Mouse (Mus musculus): ENCODE data around the gene St6galnac6. TPM values are rescaled to one million over a fixed set of nuclear protein-coding genes. Genes with fewer than 3 reads are reported as not detected.
A peak's percentile ranks its signal among the peaks of the same experiment; 100 is the strongest.

St6galnac6 gene
- polyA plus RNA-seq, 1 experiment from 2014 or later: 7.0 TPM

- no peak overlapping the region for H3K27ac ChIP-seq (ENCODE audit: low read depth, low read length)
- peak overlapping the region; percentile 26 for H3K4me3 ChIP-seq (ENCODE audit: low read length)
- 35% methylated on average over 19 of the region's 19 CpGs for WGBS
- no peak overlapping the region for H3K9ac ChIP-seq (ENCODE audit: low read depth, low read length)
- no peaks in the 10 kb centered on the region for H3K36me3 ChIP-seq (ENCODE audit: control insufficient read depth, insufficient read depth, low read length)
- no peak; the same call in 1 of the 2 replicates for ATAC-seq (ENCODE audit: low FRiP score, low TSS enrichment)
- H3K4me1 ChIP-seq (ENCODE audit: control insufficient read depth, insufficient read depth, low read length): no peaks in the 10 kb centered on the region
- H3K9me3 ChIP-seq (ENCODE audit: control insufficient read depth, low read length): no peaks in the 10 kb centered on the region
- peaks cover 7% of the 10 kb centered on the region; the same call in 1 of the 2 replicates for H3K27me3 ChIP-seq (ENCODE audit: control insufficient read depth, insufficient read depth, low read length)
- H3K4me2 ChIP-seq (replicated peaks; ENCODE audit: low read depth, low read length): no peak overlapping the region; the same call in none of the 2 replicates
Measured at GRCm38 (mm10) chr2:32581450-32582095, 17.9 kb upstream of the St6galnac6 start.

- Histone ChIP-seq H3K4me3 (ENCODE audit: low read length) (peak overlapping the region; percentile 20), H3K27ac (ENCODE audit: low read depth, low read length) (no peak overlapping the region), H3K27me3 (ENCODE audit: control insufficient read depth, insufficient read depth, low read length) (peaks cover 5% of the 10 kb centered on the region; the same call in 1 of the 2 replicates), H3K36me3 (ENCODE audit: control insufficient read depth, insufficient read depth, low read length) (no peaks in the 10 kb centered on the region), H3K4me1 (ENCODE audit: control insufficient read depth, insufficient read depth, low read length) (peaks cover 8% of the 10 kb centered on the region; the same call in 1 of the 2 replicates), H3K9me3 (ENCODE audit: control insufficient read depth, low read length) (no peaks in the 10 kb centered on the region), H3K4me2 (replicated peaks; ENCODE audit: low read depth, low read length) (peak overlapping the region; percentile 34), H3K9ac (ENCODE audit: low read depth, low read length) (0 out of 2 replicates have a peak overlapping the region, but pooled peaks have one; percentile 18)
- ATAC-seq (ENCODE audit: low FRiP score, low TSS enrichment): peak; percentile 61
- 13% methylated on average over 37 of the region's 37 CpGs for WGBS
Measured at GRCm38 (mm10) chr2:32582830-32583799, 16.4 kb upstream of the St6galnac6 start.

- WGBS: 82% methylated on average over 7 of the region's 7 CpGs
- no peak overlapping the region for H3K4me2 ChIP-seq (replicated peaks; ENCODE audit: low read depth, low read length)
- H3K27ac ChIP-seq (ENCODE audit: low read depth, low read length): no peak overlapping the region
- ATAC-seq (ENCODE audit: low FRiP score, low TSS enrichment): no peak
- H3K4me3 ChIP-seq (ENCODE audit: low read length): no peak overlapping the region
- peaks cover 12% of the 10 kb centered on the region; the same call in 1 of the 2 replicates for H3K4me1 ChIP-seq (ENCODE audit: control insufficient read depth, insufficient read depth, low read length)
- 0 out of 2 replicates have a peak, but pooled peaks cover 3% of the 10 kb centered on the region for H3K27me3 ChIP-seq (ENCODE audit: control insufficient read depth, insufficient read depth, low read length)
- no peak overlapping the region for H3K9ac ChIP-seq (ENCODE audit: low read depth, low read length)
- H3K9me3 ChIP-seq (ENCODE audit: control insufficient read depth, low read length): no peaks in the 10 kb centered on the region
- no peaks in the 10 kb centered on the region for H3K36me3 ChIP-seq (ENCODE audit: control insufficient read depth, insufficient read depth, low read length)
Measured at GRCm38 (mm10) chr2:32585149-32585714, 14.3 kb upstream of the St6galnac6 start.

GRCm38 (mm10) chr2:32586871-32587351 is 12.6 kb upstream of the St6galnac6 start, which contains the start of gene St6galnac4:
Gene St6galnac4 (plus strand): TSS chr2:32587095.
- Histone ChIP-seq H3K9me3 (ENCODE audit: control insufficient read depth, low read length) (no peaks in the 10 kb centered on the region), H3K27ac (ENCODE audit: low read depth, low read length) (0 out of 2 replicates have a peak within 1 kb of the TSS, but pooled peaks have one; percentile 12), H3K4me3 (ENCODE audit: low read length) (peak within 1 kb of the TSS; percentile 50), H3K27me3 (ENCODE audit: control insufficient read depth, insufficient read depth, low read length) (0 out of 2 replicates have a peak, but pooled peaks cover 3% of the 10 kb centered on the region), H3K4me2 (replicated peaks; ENCODE audit: low read depth, low read length) (peak within 1 kb of the TSS; percentile 62), H3K4me1 (ENCODE audit: control insufficient read depth, insufficient read depth, low read length) (peaks cover 12% of the 10 kb centered on the region; the same call in 1 of the 2 replicates), H3K36me3 (ENCODE audit: control insufficient read depth, insufficient read depth, low read length) (no peaks in the 10 kb centered on the region), H3K9ac (ENCODE audit: low read depth, low read length) (peak within 1 kb of the TSS; percentile 61)
- ATAC-seq (ENCODE audit: low FRiP score, low TSS enrichment): peak; percentile 89
- under 1% methylated on average over 38 of the region's 38 CpGs for WGBS

GRCm38 (mm10) chr2:32587731-32588321 is 11.7 kb upstream of the St6galnac6 start:
- Histone ChIP-seq H3K36me3 (ENCODE audit: control insufficient read depth, insufficient read depth, low read length) (no peaks in the 10 kb centered on the region), H3K9ac (ENCODE audit: low read depth, low read length) (peak overlapping the region; percentile 61), H3K27me3 (ENCODE audit: control insufficient read depth, insufficient read depth, low read length) (0 out of 2 replicates have a peak, but pooled peaks cover 3% of the 10 kb centered on the region), H3K4me2 (replicated peaks; ENCODE audit: low read depth, low read length) (peak overlapping the region; percentile 62), H3K4me1 (ENCODE audit: control insufficient read depth, insufficient read depth, low read length) (peaks cover 12% of the 10 kb centered on the region; the same call in 1 of the 2 replicates), H3K27ac (ENCODE audit: low read depth, low read length) (0 out of 2 replicates have a peak overlapping the region, but pooled peaks have one; percentile 2), H3K9me3 (ENCODE audit: control insufficient read depth, low read length) (no peaks in the 10 kb centered on the region), H3K4me3 (ENCODE audit: low read length) (peak overlapping the region; percentile 50)
- no peak for ATAC-seq (ENCODE audit: low FRiP score, low TSS enrichment)
- WGBS: 14% methylated on average over 9 of the region's 9 CpGs

GRCm38 (mm10) chr2:32589213-32589795 is 10.2 kb upstream of the St6galnac6 start:
- H3K36me3 ChIP-seq (ENCODE audit: control insufficient read depth, insufficient read depth, low read length): peaks cover 6% of the 10 kb centered on the region; the same call in 1 of the 2 replicates
- no peak for ATAC-seq (ENCODE audit: low FRiP score, low TSS enrichment)

GRCm38 (mm10) chr2:32590224-32590623 is 9.3 kb upstream of the St6galnac6 start:
- Histone ChIP-seq H3K4me2 (replicated peaks; ENCODE audit: low read depth, low read length) (no peak overlapping the region), H3K27ac (ENCODE audit: low read depth, low read length) (no peak overlapping the region), H3K9ac (ENCODE audit: low read depth, low read length) (no peak overlapping the region; the same call in 1 of the 2 replicates), H3K9me3 (ENCODE audit: control insufficient read depth, low read length) (no peaks in the 10 kb centered on the region), H3K4me3 (ENCODE audit: low read length) (no peak overlapping the region), H3K36me3 (ENCODE audit: control insufficient read depth, insufficient read depth, low read length) (peaks cover 11% of the 10 kb centered on the region; the same call in 1 of the 2 replicates), H3K27me3 (ENCODE audit: control insufficient read depth, insufficient read depth, low read length) (no peaks in the 10 kb centered on the region), H3K4me1 (ENCODE audit: control insufficient read depth, insufficient read depth, low read length) (peaks cover 12% of the 10 kb centered on the region; the same call in 1 of the 2 replicates)
- WGBS: 44% methylated on average over 10 of the region's 10 CpGs
- ATAC-seq (ENCODE audit: low FRiP score, low TSS enrichment): no peak

More at GRCm38 (mm10) chr2:32589213-32589795, 10.2 kb upstream of the St6galnac6 start:
- Histone ChIP-seq H3K4me1 (ENCODE audit: control insufficient read depth, insufficient read depth, low read length) (peaks cover 12% of the 10 kb centered on the region; the same call in 1 of the 2 replicates), H3K27ac (ENCODE audit: low read depth, low read length) (no peak overlapping the region), H3K27me3 (ENCODE audit: control insufficient read depth, insufficient read depth, low read length) (no peaks in the 10 kb centered on the region), H3K4me3 (ENCODE audit: low read length) (no peak overlapping the region), H3K4me2 (replicated peaks; ENCODE audit: low read depth, low read length) (no peak overlapping the region), H3K9ac (ENCODE audit: low read depth, low read length) (no peak overlapping the region), H3K9me3 (ENCODE audit: control insufficient read depth, low read length) (no peaks in the 10 kb centered on the region)
- 71% methylated on average over 11 of the region's 11 CpGs for WGBS
